Mouse (Mus musculus): ENCODE results near the gene Rtn1. TPM values are rescaled to one million over a fixed set of nuclear protein-coding genes. Genes with fewer than 3 reads are reported as not detected.

Rtn1 gene
- 14.0 and 19.9 TPM in 2 replicates for total RNA-seq (2021)
- long read RNA-seq, transcript Rtn1-202 (9 exons, 3,629 nt) = minor isoform, 6 of 26 reads
- long read RNA-seq, transcript Rtn1-201 (7 exons, 1,544 nt) = major isoform, 15 of 26 reads
- long read RNA-seq, partial matches to known transcripts = 3 of 26 reads
- long read RNA-seq, other reads (novel, unspliced or antisense) = 2 of 26 reads

- no peak for DNase-seq
Measured at GRCm38 (mm10) chr12:72408954-72409353, at the start of gene Rtn1. Gene Rtn1 (minus strand): TSS chr12:72409054.

- no peak for DNase-seq
Measured at GRCm38 (mm10) chr12:72453941-72454340, 45.1 kb upstream of the Rtn1 start.

DNA sequence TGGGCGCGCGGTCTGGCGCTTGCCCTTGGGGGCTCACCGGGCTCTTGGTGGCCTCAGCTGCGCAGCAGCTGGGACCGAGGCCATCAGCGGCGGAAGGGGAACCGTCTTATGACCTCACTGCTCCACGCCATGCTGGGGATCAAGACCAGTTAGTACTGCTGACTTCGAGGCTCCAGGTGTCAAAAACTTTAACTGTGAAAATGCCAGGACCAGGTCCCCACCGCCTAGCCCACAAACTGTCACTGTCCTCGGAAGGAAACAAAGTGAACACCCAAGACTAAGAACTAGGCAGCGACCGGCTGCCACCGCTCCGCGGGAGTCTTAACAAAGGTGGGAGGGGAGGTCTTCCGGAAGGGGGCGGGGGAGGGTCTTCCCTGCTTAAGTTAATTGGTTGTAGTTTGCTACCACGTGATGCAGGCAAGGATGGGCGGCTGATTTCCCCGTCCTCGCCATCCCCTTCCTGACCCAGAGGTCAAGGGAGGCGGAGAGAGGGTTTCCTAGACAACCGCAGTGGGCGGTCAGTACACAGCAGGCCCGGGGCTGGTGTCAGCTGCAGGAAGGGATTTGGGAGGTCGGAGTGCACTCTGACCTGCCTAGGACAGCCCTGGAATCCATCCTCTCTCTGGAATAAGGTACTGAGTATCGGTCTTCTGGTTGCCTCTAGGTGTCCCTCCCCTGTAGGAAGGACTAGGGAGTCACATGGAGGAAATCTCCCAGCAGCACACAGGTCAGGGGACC lies 33.2 kb upstream of the Rtn1 start, which contains the start of gene Lrrc9:
Gene Lrrc9, plus strand, starts transcription at position 28 of the 738 bp plus-strand sequence.
- peak; percentile 34 for DNase-seq

DNA sequence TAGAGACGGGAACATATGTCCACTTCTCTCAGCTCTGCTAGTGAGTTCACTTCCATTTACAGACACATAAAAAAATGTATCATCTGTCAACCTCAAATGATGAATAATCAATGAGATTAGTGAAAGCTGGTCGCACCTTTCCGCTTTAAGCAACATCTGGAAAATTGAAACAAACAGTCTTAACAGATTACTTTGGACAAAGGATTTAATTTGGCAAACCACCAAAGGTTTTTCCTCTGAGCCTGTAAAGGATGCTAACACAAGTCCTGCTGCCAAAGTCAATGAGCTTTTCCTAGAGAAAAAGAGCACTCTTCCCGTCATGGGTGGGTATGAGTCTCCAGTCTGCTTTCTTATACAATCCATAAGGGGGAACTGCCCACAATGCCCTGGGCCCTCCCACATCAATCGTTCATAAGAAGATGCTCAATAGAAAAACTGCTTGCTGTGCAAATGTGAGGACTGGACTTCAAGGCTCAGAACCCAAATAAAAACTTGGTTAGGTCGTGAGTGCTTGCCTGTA lies 30.2 kb upstream of the Rtn1 start:
- DNase-seq = no peak

- DNase-seq = no peak
Measured at GRCm38 (mm10) chr12:72437676-72438341, 29.0 kb upstream of the Rtn1 start.

DNA sequence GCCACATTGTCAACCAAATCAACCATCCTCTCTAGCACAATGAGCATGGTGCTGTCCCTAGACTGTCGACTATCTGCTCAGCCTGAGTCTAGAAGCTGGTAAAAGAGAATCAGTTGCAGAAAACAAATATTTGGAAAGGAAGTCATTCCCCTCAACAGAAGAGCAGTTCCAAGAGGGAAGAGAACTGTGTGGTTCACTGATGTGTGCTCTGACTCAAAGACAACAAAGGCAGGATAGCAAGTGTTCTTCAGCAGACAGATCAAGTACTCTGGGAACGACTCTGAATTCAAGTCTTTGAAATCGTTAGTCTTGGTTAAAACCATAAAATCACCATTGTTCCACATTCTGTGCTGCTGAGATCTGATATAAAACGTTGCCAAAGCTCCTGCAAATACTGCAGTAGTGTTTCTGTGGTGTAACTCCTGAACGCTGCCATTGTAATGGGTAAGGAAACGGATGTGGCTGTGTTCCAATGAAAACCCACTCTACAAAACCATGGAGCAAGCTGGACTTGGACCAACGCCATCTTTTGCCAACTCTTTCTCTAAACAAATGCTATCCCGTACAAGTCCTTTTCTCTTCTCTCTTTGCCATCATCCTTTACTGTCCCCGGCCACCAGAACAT lies 24.5 kb upstream of the Rtn1 start:
- no peak for DNase-seq

GRCm38 (mm10) chr12:72432209-72432608 lies 23.4 kb upstream of the Rtn1 start:
- DNase-seq = no peak

DNA sequence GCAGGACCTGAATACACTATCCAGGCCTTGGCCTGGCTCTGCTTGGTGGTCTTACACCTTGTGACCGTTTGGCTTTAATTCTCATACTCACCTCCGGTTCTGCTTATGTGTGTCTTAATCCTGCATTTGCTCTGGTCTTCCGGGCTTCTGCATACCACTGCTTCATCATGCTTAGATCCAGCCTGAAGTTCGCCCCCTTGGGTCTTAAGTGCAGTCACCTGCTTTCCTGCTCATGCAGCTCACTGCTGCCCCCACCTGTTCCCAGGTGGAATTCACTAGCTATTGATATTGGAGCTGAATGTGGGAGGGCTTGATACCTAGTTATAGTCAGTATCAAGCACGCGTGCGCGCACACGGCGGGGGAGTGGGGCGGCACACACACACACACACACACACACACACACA lies 18.9 kb upstream of the Rtn1 start:
- DNase-seq = peak; percentile 56

- no peak for DNase-seq
Measured at GRCm38 (mm10) chr12:72422681-72423080, 13.8 kb upstream of the Rtn1 start.

GRCm38 (mm10) chr12:72417762-72418161 lies 8.9 kb upstream of the Rtn1 start:
- no peak for DNase-seq

- DNase-seq = peak; percentile 56
Measured at GRCm38 (mm10) chr12:72408111-72408891, 553 bp downstream of the Rtn1 start.

- DNase-seq = no peak
Measured at GRCm38 (mm10) chr12:72407721-72408110, 1.1 kb downstream of the Rtn1 start.

DNA sequence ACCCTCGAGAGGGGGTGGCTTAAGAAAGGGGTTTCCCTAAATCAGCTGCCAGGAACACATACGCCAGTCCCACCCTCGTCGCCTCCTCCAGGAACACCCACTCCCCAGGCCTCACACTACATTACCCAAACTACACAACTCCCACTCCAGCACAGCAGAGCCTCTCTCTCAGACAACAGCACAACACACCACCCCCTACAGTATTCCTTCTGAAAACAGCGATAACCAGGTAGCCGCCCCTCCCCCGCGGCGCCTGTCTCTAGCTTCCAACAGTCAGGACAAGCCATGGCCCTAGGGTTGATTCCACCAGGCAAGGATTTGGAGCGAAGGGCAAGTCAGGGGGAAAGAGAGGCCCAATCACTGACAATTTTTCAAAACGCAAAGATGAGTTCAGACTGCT lies 1.7 kb downstream of the Rtn1 start:
- no peak for DNase-seq

DNA sequence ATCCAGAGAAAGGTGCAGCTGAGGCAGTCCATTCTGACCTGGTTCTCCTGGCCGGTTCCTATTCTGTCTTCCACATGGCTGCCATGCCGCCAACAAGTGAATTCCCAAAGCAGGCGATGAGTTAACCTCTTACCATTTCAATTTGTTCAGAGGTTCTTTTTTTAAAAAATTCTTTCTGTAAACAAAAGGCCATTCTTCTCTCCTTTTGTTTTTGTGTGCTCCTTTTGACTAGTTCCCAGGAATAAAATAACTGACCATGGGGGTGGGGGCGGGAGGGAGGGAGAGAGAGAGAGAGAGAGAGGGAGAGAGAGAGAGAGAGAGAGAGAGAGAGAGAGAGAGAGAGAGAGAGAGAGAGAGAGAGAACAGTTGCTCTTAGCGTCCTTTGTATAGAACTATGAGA lies 3.8 kb downstream of the Rtn1 start:
- no peak for DNase-seq

GRCm38 (mm10) chr12:72393046-72393805 lies 15.6 kb downstream of the Rtn1 start:
- no peak for DNase-seq

- no peak for DNase-seq
Measured at GRCm38 (mm10) chr12:72390346-72390745, 18.5 kb downstream of the Rtn1 start.

DNA sequence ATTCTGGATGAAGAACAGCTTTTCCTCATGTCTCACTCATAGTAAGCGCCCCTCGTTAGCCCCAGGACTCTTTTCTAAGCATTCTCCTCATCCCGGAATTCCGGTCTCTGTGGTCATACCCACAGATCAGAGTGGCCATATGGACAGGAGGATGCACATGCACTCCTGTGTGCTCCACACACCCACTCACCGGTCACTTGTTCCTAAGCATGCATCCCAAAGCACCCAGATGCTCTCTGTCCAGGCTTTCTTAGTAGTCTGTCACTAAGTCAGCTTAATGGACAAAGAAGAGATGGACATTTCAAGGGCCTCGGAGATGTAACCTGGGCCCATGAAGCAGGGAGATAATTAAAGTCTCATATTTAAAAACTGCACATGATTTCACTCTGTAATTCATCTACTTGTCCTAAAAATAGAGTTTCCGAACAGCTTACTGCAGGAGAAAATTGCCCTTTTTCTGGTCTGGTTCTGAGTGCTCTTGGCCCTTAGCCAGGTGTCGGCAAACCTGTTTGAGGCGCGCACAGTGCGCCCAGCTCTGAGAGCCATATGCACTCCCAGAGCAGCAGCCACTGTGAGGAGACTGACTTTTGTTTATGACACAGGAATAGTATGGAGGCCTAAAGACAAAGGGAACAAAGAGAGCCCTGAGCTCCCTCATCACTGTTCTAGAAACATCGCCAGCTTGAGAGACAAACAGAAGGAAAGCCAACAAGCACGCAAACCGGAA lies 19.3 kb downstream of the Rtn1 start:
- no peak for DNase-seq

DNA sequence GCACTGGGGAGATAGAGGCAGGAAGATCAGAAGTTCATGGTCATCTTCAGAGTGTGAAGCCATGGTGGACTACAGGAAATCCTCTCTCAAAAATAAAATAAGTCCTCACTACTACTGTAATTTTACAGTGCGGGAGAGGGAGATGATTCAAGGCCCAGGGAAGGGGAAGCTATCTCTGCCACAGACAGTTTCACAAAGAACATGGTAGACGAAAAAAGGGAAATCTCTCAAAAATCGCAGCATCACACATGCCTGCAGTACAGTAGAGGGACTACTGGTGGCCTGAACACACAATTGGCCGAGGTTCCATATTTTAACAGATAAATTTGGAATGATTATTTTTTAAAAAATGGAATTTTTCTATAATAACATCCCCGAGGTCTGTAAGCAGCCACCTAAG lies 20.0 kb downstream of the Rtn1 start:
- DNase-seq = no peak

DNA sequence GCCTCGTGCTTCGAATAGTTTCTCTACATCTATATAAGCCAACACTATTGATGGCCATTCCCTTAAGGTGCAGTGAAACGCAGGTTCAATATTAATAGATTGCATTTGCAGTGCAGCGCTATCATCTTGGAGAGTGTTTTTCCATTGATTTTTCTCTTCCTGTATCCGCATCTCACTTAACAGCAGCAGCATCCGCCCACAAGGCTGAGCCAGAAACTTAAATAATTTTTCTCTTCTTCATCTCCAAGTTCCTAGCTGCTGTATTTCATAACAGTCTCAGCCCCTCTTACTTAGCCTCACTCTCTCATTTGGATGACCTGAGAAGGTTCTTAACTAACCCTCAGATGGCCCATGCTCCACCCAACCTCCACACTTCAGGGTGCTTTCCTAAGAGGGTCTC lies 20.7 kb downstream of the Rtn1 start:
- DNase-seq = no peak

GRCm38 (mm10) chr12:72376309-72376708 lies 32.5 kb downstream of the Rtn1 start:
- DNase-seq = no peak
